Mouse (Mus musculus): Measurements from ENCODE around the gene Ccdc70. TPM values are rescaled to one million over a fixed set of nuclear protein-coding genes. Genes with fewer than 3 reads are reported as not detected.
A peak's percentile ranks its signal among the peaks of the same experiment; 100 is the strongest.
"Not testable (repeated sequence)": the region's sequence is repeated elsewhere in the genome, so short reads cannot be mapped to it uniquely, and the experiment has no call there.

The Ccdc70 gene
- total RNA-seq (2021), result not detected
- long read RNA-seq, experiment 1, result 0 reads
- long read RNA-seq, experiment 2, result 0 reads

- DNase-seq (ENCODE audit: low spot score in 2 of 2), result no peak
These were observed at the start of gene Ccdc70 for GRCm38 (mm10) chr8:21969475-21969874. Gene Ccdc70 (plus strand): TSS chr8:21969775.

- DNase-seq (ENCODE audit: low spot score in 2 of 2), result not testable (repeated sequence)
These were observed 38.8 kb upstream of the Ccdc70 start for GRCm38 (mm10) chr8:21930754-21931153.

GRCm38 (mm10) chr8:21932610-21933009 is 37.0 kb upstream of the Ccdc70 start, which contains the start of gene Defb15:
Gene Defb15 (minus strand): TSS chr8:21932710.
- DNase-seq (ENCODE audit: low spot score in 2 of 2), result no peak

GRCm38 (mm10) chr8:21938052-21938451 is 31.5 kb upstream of the Ccdc70 start, which contains the start of gene Defb35:
Gene Defb35 (plus strand): TSS chr8:21938352.
- DNase-seq (ENCODE audit: low spot score in 2 of 2), result not testable (repeated sequence)

- no peak for DNase-seq (ENCODE audit: low spot score in 2 of 2)
These were observed 23.1 kb upstream of the Ccdc70 start, which contains the start of gene Defb13 for GRCm38 (mm10) chr8:21946462-21946861. Gene Defb13 (plus strand): TSS chr8:21946762.

- DNase-seq (ENCODE audit: low spot score in 2 of 2), result no peak
These were observed 22.1 kb upstream of the Ccdc70 start for GRCm38 (mm10) chr8:21947311-21948017.

GRCm38 (mm10) chr8:21955321-21955720 is 14.3 kb upstream of the Ccdc70 start:
- peak; percentile 59 to 69 for DNase-seq (ENCODE audit: low spot score in 2 of 2)

GRCm38 (mm10) chr8:21956336-21956735 is 13.2 kb upstream of the Ccdc70 start:
- DNase-seq (ENCODE audit: low spot score in 2 of 2), result no peak

GRCm38 (mm10) chr8:21958414-21958813 is 11.2 kb upstream of the Ccdc70 start, which contains the start of gene Fam90a1a:
Gene Fam90a1a (plus strand): TSS chr8:21958714.
- DNase-seq (ENCODE audit: low spot score in 2 of 2), result no peak

- DNase-seq (ENCODE audit: low spot score in 2 of 2), result no peak
These were observed 2.9 kb upstream of the Ccdc70 start for GRCm38 (mm10) chr8:21966646-21967045.

- DNase-seq (ENCODE audit: low spot score in 2 of 2), result peak in 1 of 2 experiments; percentile 42
These were observed 8.6 kb downstream of the Ccdc70 start for GRCm38 (mm10) chr8:21978193-21978592.

GRCm38 (mm10) chr8:21981664-21982337 is 12.2 kb downstream of the Ccdc70 start:
- DNase-seq (ENCODE audit: low spot score in 2 of 2), result peak; percentile 15 to 45

- DNase-seq (ENCODE audit: low spot score in 2 of 2), result peak; percentile 53 to 65
These were observed 22.6 kb downstream of the Ccdc70 start for GRCm38 (mm10) chr8:21992184-21992583.

GRCm38 (mm10) chr8:21995181-21995580 is 25.6 kb downstream of the Ccdc70 start:
- no peak for DNase-seq (ENCODE audit: low spot score in 2 of 2)

- DNase-seq (ENCODE audit: low spot score in 2 of 2), result no peak
These were observed 35.4 kb downstream of the Ccdc70 start for GRCm38 (mm10) chr8:22004750-22005522.

GRCm38 (mm10) chr8:22006423-22006822 is 36.8 kb downstream of the Ccdc70 start:
- no peak for DNase-seq (ENCODE audit: low spot score in 2 of 2)

GRCm38 (mm10) chr8:22009403-22009802 is 39.8 kb downstream of the Ccdc70 start:
- no peak for DNase-seq (ENCODE audit: low spot score in 2 of 2)

GRCm38 (mm10) chr8:22013034-22013707 is 43.6 kb downstream of the Ccdc70 start:
- no peak for DNase-seq (ENCODE audit: low spot score in 2 of 2)

- DNase-seq (ENCODE audit: low spot score in 2 of 2), result no peak
These were observed 48.2 kb downstream of the Ccdc70 start for GRCm38 (mm10) chr8:22017731-22018130.

GRCm38 (mm10) chr8:22019498-22019897 is 49.9 kb downstream of the Ccdc70 start:
- no peak for DNase-seq (ENCODE audit: low spot score in 2 of 2)

- DNase-seq (ENCODE audit: low spot score in 2 of 2), result no peak
These were observed 52.7 kb downstream of the Ccdc70 start for GRCm38 (mm10) chr8:22022244-22022643.
